Mouse (Mus musculus) spleen, embryonic (tissue): ENCODE measurements around the gene Laptm5.

Source experiments
- CTCF ChIA-PET: fragments of 350-600 bp; sonication (Branson Sonifier 250); formaldehyde crosslinking; loops from one replicate; lab custom pipeline; 2022; lab: Charles Lee

The Laptm5 gene

GRCm38 (mm10) chr4:130913077-130913476 lies at the start of gene Laptm5:
TSS of gene Laptm5 (plus strand) at chr4:130913125.
- CTCF ChIA-PET, result interaction anchor here (0.6 to 3.0 kb wide), 4 partner anchors 9 to 123 kb away, joined by 3 to 35 read pairs (median 4); no protein-coding TSS in a partner anchor

DNA sequence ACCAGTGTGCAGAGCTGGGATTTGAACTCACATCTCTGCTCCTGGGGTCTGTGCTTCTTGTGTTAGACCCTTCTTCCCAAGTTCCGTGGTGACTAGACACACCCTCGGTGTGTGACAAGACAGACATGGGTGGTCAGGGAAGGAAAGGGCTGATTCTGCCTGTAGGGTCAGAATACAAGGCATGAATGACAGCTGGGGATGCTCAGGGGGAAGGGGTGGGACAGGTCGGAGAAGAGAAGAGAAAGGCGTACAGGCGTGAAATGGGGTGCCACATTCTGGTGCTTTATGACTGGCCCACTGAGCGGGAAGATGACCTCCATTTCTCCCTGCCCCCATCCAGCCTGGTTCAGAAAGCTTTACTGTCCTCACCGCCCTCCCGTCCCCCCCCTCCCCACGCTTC lies 47.5 kb upstream of the Laptm5 start:
- CTCF ChIA-PET, result interaction anchor here (0.6 kb wide), 1 partner anchor 55 kb away, joined by 4 read pairs; no protein-coding TSS in a partner anchor

DNA sequence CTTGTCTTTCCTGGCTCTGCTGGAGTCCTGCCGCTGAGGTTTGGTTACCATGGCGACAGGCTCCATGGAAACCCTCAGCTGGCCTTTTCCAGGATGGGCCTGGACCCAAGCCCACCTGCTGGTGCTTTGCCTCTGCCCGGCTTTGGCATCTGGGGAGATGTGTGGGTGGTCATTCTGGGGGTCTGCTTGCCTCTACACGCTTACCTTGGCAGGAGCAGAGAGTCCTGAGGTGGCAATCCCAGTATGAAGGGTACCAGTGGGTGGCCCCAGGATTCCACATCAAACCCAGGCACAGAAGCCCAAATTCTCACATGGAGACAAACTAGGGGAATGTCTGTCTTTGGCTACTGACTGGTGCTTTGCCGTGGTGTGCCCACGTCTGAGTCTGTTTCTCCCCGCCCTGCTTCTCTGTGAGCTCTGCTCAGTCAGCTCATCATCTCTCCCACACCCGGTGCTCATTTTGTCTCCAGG lies 47.0 kb upstream of the Laptm5 start:
- CTCF ChIA-PET, result no interaction called here

DNA sequence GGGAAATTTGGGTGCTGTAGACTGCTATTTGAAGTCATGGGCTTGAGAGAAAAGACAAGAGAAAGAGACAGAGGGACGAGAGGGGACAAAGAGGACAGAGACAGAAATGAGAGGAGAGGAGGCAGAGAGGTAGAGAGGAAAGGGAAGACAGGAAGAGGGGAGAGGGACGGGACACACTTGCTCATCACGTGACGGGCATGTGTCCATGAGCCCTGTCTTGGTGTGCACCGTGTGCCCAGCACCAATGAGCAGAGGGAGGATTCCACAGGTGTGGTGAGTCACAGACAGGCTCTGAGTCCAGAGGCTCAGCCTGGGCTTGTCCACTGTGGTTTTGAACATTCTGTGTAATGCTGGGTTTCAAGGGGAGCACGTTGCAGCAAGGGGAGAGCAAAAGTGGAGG lies 45.0 kb upstream of the Laptm5 start:
- CTCF ChIA-PET, result no interaction called here

DNA sequence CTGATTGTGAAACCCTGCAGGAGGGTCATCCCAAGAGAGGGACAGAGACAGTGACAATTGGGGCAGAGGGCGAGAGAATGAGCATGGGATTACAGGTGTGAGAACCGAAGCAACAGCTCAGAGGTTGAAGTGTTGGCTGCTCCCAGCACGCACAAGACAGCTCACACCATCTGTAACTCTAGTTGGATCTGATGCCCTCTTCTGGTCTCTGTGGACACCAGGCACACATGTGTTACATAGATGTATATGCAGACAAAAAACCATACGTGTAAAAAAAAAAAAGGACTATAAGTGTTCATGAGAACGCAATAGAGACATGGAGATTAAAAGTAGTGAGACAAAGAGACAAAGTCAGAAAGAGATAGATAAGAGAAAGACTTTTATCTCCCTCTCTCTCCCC lies 44.1 kb upstream of the Laptm5 start:
- CTCF ChIA-PET, result no interaction called here

DNA sequence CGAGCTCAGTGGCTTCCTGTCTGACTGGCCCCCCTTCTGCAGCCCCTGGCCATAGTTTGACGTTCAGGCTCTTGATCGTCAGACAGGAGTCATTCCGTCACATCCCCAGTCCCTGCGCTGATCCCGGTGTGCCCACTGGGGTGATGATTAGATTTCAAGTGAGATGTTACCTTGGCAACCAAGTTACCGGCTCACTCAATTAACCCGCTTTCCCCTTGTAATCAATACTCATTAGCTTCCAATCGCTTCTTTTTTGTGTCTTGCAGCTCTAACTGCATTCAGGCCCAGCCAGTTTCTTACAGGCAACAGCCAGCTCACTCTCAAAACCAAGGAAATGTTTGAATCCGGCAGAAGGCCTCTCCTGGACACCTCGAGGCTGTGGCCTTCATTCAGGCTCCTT lies 40.5 kb upstream of the Laptm5 start:
- CTCF ChIA-PET, result interaction anchor here (0.7 kb wide), 1 partner anchor 713 kb away, joined by 3 read pairs; no protein-coding TSS in a partner anchor

DNA sequence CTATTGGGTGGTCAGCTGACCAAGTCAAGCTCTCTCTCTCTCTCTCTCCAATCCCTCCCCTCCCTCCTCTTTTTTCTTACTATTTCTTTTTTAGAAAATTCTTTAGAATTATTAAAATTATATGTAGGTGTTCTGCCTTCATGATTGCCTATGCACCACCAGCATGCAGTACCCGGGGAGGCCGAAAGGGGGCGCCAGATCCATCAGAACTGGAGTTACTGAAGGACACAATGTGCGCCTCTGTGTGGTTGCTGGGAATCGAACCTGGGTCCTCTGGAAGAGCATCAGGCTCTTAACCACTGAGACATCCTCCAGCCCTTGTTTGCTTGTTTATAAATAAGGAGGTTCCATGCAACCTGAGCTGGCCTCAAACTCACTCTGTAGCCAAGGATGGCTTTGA lies 39.5 kb upstream of the Laptm5 start:
- CTCF ChIA-PET, result no interaction called here

DNA sequence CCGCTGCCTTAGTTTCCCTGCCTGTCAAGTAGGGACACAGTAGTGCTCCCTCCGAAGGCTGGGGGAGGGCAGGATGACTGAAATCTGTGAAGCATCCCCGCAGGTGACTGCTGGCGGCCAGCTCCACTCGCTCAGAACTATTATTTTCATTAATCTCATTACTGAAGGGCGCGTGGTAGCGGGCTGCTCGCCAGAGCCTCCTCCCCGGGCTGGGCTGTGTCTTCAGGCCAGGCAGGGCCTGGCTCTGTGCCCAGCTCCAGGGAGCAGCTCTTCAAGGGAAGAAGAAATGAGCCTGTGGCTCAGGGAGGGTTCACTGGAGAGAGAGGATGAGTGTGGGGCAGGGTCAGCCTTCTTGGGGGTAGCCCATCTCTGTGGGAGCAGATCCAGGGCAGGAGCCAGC lies 38.3 kb upstream of the Laptm5 start:
- CTCF ChIA-PET, result no interaction called here

GRCm38 (mm10) chr4:130876016-130876726 lies 36.8 kb upstream of the Laptm5 start:
- CTCF ChIA-PET, result no interaction called here

- CTCF ChIA-PET, result interaction anchor here (0.6 to 1.3 kb wide), 6 partner anchors 14 to 1906 kb away, joined by 3 to 9 read pairs (median 3); no protein-coding TSS in a partner anchor
Observed at GRCm38 (mm10) chr4:130878273-130879047, 34.5 kb upstream of the Laptm5 start.

DNA sequence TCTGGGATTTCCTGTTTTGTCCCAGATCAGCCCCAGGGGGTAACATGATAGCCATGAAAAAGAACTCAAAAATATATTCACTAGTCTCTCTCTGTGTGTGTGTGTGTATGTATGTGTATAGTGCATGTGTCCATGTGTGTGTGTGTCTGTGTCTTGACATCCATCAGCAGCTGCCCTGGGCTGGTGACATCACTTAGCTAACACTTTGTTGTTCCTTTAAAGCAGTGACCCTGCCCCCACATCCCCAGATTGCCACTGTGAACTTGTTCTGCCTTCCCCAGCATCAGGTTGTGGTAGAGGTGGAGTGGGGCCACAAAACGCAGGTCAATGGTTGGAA lies 33.9 kb upstream of the Laptm5 start:
- CTCF ChIA-PET, result interaction anchor here (0.6 to 1.5 kb wide), 5 partner anchors 14 to 141 kb away, joined by 3 to 9 read pairs (median 5); no protein-coding TSS in a partner anchor

DNA sequence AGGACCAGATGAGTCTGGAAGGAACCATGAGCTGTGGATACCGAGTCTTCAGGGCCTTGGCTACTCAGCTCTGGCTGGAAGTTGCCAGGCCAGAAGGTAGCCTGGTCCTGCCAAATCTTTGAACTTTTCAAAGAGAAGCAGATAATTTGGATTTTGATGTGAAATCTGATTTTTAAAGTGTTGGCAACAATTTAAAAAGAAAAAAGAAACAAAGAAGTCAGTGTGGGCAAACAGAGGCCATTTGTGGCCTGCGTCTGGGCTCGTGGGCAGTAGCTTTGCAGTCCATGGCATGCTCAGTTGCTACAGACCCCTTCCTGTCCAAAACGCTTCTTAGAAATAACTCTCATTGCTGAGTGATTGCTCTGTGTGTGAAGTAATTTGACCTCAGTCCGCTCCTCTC lies 31.6 kb upstream of the Laptm5 start:
- CTCF ChIA-PET, result interaction anchor here (1.0 kb wide), 1 partner anchor 90 kb away, joined by 4 read pairs; no protein-coding TSS in a partner anchor

DNA sequence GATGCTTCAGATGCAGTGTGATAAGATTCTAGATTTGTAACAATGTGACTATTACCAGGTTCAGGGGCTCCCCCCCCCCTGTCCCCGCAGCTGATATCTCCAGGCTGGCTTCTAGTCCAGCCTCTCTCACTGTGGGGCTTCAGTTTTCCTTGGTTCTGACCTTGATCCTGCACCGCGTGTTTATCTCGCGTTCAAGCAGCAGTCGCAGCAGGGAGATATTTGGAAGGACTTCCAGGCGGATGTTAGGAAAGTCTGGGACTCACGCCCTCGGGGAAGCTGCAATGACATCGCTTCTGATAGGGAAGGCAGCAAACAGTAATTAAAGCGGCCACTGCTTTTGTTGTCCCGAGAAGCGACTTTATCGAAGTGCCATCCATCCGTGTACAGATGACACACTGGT lies 30.2 kb upstream of the Laptm5 start:
- CTCF ChIA-PET, result no interaction called here

DNA sequence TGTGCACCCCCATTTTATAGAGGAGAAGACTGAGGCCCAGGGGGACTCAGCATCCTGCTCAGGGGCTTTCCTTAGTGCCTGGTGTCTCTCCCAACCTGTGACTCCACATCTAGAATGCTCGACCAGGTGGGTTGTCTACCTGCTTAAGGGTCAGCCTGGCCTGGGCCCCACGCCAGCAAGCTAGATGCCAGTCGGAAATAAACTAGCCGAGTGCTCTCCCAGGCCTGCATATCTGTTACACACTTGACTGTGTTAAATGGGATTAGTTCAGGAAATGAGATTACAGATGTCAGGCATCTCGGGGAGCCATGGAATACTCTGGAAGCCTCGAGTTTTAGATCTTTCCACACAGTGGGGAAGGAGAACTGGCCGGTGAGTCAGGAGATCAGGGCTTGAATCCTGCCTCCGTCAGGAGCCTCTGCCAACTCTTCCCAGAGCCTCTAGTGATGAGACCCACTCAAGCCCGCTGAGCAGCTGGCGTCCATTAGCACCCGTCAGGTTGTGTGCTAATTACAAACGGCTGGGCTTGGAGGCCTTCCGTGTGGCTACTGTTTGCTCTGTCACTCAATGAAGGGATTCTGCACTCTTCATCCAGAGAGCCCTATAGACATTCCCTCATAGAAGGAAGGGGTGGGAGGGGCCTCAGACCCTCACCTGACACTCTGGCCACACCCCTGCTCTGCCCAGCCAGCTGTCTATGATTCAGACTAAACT lies 28.9 kb upstream of the Laptm5 start:
- CTCF ChIA-PET, result no interaction called here

DNA sequence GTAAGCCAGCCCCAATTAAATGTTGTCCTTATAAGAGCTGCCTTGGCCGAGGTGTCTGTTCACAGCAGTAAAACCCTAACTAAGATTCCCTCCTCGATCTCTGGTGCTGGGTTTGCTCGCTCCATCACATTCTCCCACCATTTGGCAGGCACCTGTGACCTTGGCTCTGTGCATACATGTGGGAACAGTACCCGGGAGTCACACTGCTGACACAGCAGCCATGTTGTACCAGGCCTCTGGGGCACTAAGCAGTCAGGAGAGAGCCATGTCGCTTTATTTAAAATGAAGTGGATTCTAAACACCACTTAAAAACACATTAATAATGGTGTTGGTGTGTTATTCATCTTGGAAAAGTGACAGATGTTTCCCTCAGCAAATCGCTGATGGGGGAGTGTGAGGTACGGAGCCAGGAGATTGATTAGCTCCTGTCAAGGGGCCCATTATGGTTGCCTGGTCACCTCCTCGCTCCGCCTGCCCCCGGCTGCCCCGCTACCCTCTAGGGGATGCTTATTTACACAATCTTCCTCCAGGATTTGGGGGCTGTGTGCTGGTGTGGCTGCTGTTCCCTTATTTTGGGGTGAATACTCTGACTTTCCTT lies 25.7 kb upstream of the Laptm5 start:
- CTCF ChIA-PET, result interaction anchor here (0.5 kb wide), 1 partner anchor 103 kb away, joined by 3 read pairs; no protein-coding TSS in a partner anchor

DNA sequence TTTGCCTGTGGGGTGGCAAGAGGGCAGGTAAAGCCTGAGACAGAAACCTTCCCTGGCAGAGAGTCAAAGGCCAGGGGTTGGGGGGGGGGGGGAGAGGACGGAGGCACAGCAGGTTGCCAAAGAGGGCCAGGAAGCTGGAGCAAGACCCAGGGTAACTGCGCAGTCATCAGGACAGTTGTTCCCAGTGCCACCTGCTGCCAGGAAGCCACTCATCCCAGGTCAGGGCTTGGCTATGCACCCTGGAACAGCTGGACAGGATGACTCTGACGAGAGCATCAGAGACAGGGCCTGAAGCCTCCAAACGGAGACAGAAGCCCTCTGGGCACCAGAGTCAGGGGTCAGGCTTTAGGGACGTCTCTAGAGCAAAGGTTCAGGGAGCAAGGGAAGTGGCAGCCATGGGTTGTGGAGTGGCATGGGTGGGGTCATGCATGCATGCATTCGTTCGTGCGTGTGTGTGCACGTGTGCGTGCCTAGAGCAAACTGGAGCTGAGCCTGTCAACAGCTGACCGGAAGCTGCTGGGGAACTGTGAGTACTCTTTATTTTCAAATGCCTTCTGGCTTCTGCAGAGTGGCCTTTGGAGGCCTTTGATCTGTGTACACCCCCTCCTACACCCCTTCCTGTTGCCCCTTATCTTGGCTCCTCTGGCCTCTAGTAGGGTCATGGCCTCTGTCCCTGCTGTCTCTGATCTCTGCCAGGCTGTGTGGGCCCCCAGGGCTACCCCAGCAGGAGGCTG lies 23.0 kb upstream of the Laptm5 start:
- CTCF ChIA-PET, result interaction anchor here (1.1 kb wide), 1 partner anchor 61 kb away, joined by 3 read pairs; no protein-coding TSS in a partner anchor

DNA sequence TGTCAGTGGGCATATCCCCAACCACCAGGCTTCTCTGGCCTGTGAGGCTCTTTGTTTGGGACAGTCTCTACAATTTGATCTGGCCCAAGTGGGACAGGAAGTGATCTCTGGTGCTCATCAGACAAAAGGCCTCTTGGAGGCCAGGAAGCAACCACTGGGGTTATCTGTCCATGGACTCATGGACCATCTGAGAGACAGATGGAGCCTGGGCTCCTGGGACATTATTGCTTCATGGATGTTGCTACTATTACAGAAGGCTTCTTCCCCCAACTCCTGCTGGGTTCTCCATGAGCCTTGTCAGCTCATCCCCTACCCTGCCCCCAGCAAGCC lies 22.4 kb upstream of the Laptm5 start:
- CTCF ChIA-PET, result no interaction called here

GRCm38 (mm10) chr4:130892001-130892587 lies 20.8 kb upstream of the Laptm5 start:
- CTCF ChIA-PET, result interaction anchor here (1.0 to 2.0 kb wide), 4 partner anchors 13 to 107 kb away, joined by 3 to 9 read pairs (median 3); no protein-coding TSS in a partner anchor

- CTCF ChIA-PET, result no interaction called here
Observed at GRCm38 (mm10) chr4:130893688-130894087, 19.2 kb upstream of the Laptm5 start.

- CTCF ChIA-PET, result interaction anchor here (0.6 to 3.1 kb wide), 2 partner anchors 41 to 51 kb away, joined by 6 to 17 read pairs; no protein-coding TSS in a partner anchor
Observed at GRCm38 (mm10) chr4:130895701-130896100, 17.2 kb upstream of the Laptm5 start.
